Mouse (Mus musculus) layer of hippocampus, adult 2 months (tissue): ENCODE measurements around the gene Tmem269. TPM values are rescaled to one million over a fixed set of nuclear protein-coding genes. Genes with fewer than 3 reads are reported as not detected.

Experiments used
- DNase-seq, 2 experiments: peaks; one replicate each; pipeline ENCODE4 v3.0.0; 2022; ENCODE audit warnings: low spot score in 2 of 2
- H3K27ac ChIP-seq: fragments of 200-600 bp; 2 replicates; pipeline ENCODE4 v1.8.1; 2022
- H3K4me3 ChIP-seq: fragments of 200-600 bp; 2 replicates; pipeline ENCODE4 v1.8.1; 2022; ENCODE audit warnings: mild to moderate bottlenecking
- CTCF ChIP-seq: fragments of 200-600 bp; conservative IDR thresholded peaks from 2 replicates; pipeline ENCODE4 v1.8.1; 2022; ENCODE audit warnings: antibody characterized with exemption, mild to moderate bottlenecking, moderate library complexity
- total RNA-seq, 2 experiments: library from RNA; stranded (reverse); gene quantifications; 2 replicates each; pipeline ENCODE4 v1.2.3; 2021

Tmem269 gene
- total RNA-seq, 2 experiments from 2014 or later = 0.77 to 0.93 TPM

DNA sequence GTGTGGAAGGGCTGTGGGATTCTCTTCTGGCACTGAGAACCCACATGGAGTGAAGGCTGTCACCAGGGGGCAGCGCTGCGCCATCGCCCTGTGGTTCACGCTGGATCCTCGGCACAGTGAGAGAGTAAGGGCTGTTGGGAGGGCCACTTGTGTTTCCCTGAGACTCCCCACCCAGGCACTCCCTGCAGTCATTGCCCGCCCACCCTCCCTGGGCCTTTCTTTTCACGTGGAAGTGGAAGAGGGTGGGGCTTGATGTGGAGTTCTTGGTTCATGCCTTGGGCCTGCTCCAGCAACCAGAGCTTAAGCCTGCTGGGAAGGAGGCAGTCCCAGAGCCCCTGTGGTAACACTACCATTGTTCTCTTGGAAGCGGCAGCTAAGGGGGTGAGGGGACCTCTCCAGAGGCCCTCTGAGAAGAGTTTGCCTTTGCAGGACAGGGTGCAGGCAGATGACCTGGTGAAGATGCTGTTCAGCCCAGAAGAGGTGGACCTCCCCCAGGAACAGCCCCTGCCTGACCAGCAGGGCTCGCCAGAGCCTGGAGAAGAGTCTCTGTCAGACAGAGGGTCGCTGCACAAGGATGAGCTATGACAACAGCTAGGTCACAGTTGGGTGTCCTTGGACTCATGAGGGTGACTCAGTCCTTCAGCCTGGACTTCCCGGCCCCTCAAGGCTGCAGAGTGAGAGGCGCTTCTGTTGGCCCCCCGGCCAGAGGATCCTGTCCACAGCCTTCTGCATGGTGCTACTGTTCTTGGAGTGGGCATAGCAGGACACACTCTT is 29.6 kb upstream of the Tmem269 start:
- DNase-seq = peak; percentile 65 to 80
- peak; percentile 88 for TF ChIP-seq CTCF
- no peak overlapping the region for H3K4me3 ChIP-seq
- H3K27ac ChIP-seq = no peak overlapping the region

DNA sequence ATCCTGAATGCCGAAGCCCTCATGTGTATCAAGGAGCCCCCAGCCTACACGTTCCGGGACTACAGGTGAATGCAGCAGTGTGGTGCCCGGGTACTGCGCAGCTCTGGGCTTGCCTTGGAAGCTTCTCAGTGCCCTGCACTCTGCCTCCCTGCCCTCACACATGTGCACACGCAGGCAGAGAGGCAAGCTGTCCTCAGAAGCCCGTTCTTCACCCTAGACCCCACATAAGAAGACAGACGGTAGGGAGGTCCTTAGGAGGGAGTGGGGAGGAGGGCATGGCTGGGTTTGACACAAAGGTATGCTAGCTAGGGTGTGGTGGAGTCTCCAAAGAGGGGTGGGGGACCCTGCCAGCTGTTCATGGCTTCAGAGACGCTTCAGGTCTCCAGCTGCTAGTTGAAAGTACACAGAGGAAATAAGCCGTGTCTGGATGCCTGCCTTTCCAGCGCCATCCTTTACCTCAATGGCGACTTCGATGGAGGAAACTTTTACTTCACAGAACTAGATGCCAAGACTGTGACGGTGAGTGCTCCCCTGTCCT is 28.7 kb upstream of the Tmem269 start:
- Histone ChIP-seq H3K4me3 (no peak overlapping the region), H3K27ac (no peak overlapping the region)
- DNase-seq = no peak
- TF ChIP-seq CTCF = no peak

DNA sequence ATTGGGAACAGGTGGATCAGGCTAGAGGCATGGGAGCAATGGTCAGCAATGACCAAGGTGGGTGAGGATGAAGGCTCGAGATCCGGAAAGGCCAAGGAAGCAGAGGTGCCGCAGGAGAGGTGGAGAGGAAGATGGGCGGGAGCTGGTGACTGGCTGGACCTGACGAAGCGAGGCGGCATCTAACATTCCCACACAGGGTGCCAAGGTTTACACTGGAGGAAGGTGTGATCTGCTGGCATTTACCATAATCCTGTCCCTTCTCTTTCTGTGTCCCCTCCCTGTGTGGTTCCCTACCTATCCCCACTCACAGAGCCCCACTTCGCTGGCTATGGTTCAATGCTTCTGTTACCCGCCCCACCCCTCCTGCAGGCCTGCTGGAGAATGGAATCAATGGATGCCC is 27.9 kb upstream of the Tmem269 start:
- DNase-seq = no peak
- no peak for TF ChIP-seq CTCF
- no peak overlapping the region for H3K27ac ChIP-seq

DNA sequence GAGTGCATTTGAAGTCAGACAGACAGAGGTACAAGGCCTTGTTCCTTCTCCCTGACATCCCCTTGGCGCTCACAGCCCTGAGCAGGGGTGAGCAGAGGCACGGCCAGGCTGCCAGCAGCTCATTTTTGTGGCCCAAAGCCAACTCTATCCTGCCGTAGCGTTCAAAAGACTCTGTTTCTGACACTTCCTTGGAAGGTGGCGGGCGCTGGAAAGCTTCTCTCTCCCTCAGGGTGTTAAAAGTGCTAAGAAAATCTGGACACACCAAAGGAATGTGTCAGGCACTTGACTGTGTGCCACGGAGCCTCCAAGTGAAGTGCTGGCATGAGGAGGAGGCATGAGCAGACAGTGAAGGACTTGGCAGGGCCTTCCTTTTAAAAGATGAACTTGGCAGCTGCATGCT is 27.5 kb upstream of the Tmem269 start:
- no peak overlapping the region for H3K4me3 ChIP-seq
- no peak for TF ChIP-seq CTCF
- H3K27ac ChIP-seq = no peak overlapping the region
- no peak for DNase-seq

More for the DNA sequence above, 27.9 kb upstream of the Tmem269 start:
- no peak overlapping the region for H3K4me3 ChIP-seq

DNA sequence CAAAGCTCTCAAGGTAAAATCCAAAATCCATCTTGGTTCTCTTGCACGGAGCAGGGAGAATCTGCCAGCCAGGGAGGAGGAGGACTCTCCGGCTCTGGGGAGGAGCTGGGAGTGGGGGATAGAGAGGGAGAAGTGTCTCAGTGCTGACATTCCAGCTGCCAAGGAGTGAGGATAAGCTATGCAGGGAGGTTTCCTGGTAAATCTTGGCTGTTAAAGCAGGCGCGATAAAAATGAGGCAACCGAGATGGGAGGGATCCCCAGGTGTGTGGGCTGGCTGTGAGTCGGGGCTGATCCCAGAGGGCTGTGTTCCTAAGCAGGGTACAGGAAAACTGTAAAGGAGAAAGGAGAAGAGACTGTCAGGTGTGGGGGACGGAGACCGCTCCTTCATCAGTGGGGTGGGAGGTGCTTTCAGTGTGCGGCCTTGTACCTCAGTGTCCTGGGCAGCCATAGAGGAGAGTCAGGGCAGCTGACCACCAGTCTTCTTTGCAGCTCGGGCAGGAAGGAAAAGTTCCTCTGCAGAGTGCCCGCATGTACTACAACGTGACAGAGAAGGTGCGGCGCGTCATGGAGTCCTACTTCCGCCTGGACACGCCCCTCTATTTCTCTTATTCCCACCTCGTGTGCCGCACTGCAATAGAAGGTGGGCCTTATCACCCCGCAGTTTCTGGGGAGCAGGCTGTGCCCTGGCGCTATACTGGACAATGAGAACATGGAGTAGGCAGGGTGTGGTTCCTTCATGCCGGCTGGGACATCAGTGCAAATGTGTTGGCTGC is 26.6 kb upstream of the Tmem269 start:
- no peak for DNase-seq
- no peak for TF ChIP-seq CTCF
- H3K4me3 ChIP-seq = no peak overlapping the region
- no peak overlapping the region for H3K27ac ChIP-seq

DNA sequence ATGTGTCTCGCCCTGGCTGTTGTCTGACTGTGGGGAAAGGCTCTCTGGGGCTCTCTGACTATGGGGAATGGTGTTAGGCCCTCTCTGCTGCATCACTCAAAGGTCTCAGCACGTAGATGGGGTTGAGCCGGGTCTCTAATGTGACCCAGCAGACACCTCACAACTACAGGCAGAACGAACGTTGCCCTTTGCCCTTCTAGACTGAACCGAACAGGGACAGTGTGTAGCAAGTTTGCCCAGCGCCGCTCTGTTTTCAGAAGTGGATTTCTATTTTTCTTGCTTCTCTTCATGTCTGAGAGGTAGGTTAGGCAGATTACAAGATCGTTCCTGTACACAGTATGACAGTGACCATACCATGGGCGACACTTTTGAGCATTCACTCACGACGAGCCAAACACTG is 24.6 kb upstream of the Tmem269 start:
- no peak for DNase-seq
- TF ChIP-seq CTCF = no peak
- no peak overlapping the region for H3K4me3 ChIP-seq
- no peak overlapping the region for H3K27ac ChIP-seq

DNA sequence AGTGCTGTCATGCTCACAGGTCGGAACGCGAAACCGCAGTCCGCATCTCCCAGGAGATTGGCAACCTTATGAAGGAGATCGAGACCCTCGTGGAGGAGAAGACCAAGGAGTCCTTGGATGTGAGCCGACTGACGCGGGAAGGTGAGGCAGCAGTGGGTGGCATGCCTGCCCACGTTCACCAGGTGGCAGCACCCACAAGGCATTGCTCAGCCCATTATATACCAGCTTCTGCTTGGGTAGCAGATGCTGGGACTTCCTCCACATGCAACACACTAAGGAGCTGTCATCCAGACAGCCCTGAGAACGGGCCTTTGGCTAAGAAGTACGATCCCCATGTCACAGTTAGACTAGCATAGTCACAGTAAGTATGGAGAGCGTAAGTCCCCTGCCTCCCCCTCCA is 23.6 kb upstream of the Tmem269 start:
- DNase-seq = peak; percentile 42 to 56
- peak; percentile 85 for TF ChIP-seq CTCF
- no peak overlapping the region for H3K27ac ChIP-seq
- no peak overlapping the region for H3K4me3 ChIP-seq

DNA sequence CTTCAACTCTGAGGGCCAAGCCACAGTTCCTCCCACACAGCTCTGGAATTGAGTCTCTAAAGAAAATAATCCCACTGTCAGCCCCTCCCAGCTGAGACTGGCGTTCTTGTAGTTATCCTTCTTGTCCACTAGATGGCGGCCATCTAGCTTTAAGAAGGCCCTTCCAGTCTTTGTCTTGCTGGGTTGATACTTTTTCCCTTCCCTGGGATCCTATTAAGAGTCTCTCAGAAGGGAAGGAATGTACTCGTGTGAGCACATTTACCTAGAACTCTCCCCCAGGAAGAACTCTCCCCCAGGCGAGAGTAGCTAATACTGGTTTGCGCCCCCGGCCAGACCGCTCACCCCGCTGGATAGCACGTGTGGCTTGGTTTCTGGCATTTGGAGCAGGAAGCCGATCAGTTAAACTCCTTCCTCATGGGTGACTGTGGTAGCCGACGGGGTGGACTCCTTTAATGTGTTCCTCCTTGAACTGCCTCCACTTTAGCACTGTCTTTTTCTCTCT is 21.2 kb upstream of the Tmem269 start:
- TF ChIP-seq CTCF = peak; percentile 94
- Histone ChIP-seq H3K27ac (peak overlapping the region; percentile 40; the same call in 1 of the 2 replicates), H3K4me3 (no peak overlapping the region)
- DNase-seq = peak; percentile 51 to 59

DNA sequence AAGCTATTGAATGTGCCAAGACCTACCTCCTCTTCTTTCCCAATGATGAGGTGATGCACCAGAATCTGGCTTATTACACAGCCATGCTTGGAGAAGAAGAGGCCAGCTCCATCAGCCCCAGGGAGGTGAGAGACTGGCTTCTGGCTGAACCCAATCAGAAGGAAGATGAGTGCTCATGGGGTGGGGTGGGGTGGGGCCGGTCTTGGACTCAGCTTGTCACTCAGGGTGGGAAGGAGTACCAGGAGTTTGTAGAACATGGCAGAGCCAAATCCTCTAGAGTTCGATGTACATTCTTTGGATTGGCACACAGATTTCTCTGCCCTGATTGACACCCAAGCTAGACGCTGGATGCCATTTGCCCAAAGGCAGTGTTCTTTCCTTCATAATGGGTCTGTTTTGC is 20.6 kb upstream of the Tmem269 start:
- Histone ChIP-seq H3K4me3 (no peak overlapping the region), H3K27ac (peak overlapping the region; percentile 15)
- DNase-seq = no peak
- TF ChIP-seq CTCF = no peak

DNA sequence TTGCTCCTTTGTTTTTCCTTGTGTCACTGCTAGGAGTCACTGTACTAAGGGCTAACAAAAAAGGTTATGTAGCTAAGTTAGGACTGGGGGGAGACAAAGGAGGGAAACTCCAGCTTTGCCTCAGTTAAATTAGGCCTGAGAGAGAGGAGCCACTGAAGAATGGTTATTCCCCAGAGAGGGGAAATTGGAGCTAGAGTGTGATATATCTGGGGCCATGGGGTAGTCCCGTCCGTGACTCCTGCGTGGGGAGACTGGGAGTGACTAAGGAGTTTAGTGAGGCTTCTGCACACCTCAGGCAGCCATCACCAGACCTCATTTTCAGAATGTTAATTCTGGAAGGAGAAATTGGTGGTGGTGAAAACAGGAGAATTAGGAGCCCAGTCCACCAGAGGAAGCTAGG is 16.3 kb upstream of the Tmem269 start:
- no peak for TF ChIP-seq CTCF
- H3K4me3 ChIP-seq = peak overlapping the region; percentile 77
- DNase-seq = no peak
- no peak overlapping the region for H3K27ac ChIP-seq

DNA sequence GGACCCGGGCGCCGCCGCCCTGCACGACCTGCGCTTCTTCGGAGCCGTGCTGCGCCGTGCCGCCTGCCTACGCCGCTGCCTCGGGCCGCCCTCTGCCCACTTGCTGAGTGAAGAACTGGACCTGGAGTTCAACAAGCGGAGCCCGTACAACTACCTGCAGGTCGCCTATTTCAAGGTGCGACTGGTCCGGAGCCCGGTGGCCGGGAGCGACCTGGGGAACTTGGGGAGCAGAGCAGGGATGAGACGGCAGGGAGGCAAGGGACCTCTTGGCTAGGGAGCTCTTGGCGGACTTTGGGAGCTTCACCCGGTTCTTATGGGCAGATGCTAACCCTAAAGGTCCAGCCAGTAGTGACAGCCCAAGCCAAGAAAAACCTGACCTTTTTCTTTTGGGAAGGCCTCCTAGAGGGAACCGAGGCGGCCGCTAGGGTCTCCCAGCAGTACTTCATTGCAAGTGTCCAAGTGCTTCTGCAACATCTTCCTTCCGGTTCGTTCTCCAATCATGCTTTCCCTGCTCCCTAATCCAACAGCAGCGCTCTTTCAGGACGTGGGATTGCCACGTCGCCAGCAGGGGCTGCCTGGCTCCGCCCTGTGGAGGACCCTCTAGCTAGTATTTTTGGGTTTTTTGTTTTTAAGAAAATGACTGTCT is 15.4 kb upstream of the Tmem269 start:
- DNase-seq = peak; percentile 37 to 47
- peak; percentile 68 for TF ChIP-seq CTCF
- Histone ChIP-seq H3K27ac (peak overlapping the region; percentile 86), H3K4me3 (peak overlapping the region; percentile 77)

DNA sequence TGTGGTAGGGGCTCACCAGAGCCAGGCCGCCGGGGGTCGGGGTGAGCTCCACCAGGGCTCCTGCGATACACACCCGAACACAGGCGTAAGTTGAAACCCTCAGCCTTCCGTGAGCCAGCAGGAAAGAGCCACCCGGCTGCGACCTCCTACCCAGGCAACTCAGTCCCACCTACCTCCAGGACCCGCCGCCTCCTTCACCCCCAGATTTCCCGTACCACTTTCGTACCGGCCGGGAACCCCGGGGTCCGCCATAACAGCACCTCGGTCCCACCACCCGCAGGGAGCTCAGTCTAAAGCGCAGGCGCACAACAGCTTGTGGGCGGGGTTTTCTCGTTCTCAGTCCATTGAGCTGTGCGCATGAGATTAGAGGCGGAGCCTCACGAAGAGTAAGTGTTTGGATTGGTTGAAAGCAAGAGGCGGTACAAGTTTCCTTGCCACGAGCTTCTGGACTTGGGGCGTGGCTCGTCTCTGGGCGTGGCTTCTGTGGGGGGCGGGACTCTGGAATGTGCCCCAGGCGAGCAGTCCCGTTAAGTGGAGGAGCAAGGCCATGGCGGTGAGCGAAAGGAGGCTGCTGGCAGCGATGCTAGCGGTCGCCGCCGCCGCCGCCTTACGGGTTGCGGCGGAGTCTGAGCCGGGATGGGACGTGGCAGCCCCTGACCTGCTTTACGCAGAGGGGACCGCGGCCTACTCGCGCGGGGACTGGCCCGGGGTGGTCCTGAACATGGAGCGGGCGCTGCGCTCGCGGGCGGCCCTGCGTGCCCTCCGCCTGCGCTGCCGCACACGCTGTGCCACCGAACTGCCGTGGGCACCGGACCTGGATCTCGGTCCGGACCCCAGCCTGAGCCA is 14.6 kb upstream of the Tmem269 start, which contains the start of the genes AU022252 and P3h1:
Gene AU022252, minus strand, starts transcription at position 303 of the 846 bp plus-strand sequence.
Gene P3h1, plus strand, starts transcription at position 506 of the 846 bp plus-strand sequence.
- TF ChIP-seq CTCF = no peak
- Histone ChIP-seq H3K27ac (peak within 1 kb of the TSS; percentile 86), H3K4me3 (peak within 1 kb of the TSS; percentile 77)
- peak; percentile 98 to 99 for DNase-seq
